Mouse (Mus musculus) gastrocnemius, postnatal 14 days (tissue): ENCODE data around the gene Rab11fip2. TPM values are rescaled to one million over a fixed set of nuclear protein-coding genes. Genes with fewer than 3 reads are reported as not detected.

Experiments used
- DNase-seq: peaks from one replicate; pipeline ENCODE4 v3.0.0; 2021; ENCODE audit warnings: mixed read lengths
- intact Hi-C: fragments of 180-260 bp; cut with DNase I; formaldehyde crosslinking; loops from one replicate; pipeline ENCODE4 v1.15.1; 2025; ENCODE audit warnings: low total_unique reads
- total RNA-seq, 2 experiments: library from RNA; stranded (reverse); gene quantifications; 2 replicates each; pipeline ENCODE4 v1.2.3; 2021

Rab11fip2 gene
- total RNA-seq, 2 experiments from 2014 or later, result 10.5 to 11.2 TPM

DNA sequence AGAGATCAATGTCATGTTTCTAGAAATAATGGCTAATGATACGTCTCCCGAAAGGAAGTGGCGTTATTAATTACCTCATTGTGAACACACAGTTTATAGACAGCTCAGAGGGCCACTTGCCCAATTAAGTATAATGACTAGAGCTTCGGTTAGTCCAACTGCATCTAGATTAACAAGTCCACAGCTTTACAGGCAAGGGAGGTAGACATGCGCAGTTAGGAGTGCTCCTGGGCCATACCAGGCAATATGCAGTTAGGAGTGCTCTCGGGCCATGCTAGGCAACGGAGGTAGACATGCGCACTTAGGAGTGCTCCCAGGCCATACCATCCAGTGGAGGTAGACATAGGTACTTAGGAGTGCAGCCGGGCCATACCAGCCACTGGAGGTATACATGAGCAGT lies 76.8 kb downstream of the Rab11fip2 start:
- intact Hi-C loops, result no loop called here
- DNase-seq, result no peak

DNA sequence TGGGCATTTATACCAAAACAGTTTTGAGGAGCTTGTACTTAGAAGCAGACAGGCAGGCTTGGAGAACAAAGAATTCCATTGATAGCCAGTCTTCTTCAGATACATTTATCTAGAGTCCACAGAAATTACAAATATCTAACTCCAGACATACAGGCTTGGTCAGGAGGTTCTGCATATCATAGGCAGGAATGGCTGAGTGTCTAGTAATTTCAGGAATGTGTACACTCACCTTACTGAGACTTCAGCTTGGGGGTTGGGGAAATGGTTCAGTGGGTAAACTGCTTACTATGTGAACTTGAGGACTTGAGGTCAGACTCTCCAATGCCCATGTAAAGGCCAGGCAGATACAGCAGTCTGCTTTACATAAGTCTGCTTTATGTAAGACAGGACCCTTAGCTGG lies 81.0 kb downstream of the Rab11fip2 start:
- intact Hi-C loops, result no loop called here
- DNase-seq, result no peak

DNA sequence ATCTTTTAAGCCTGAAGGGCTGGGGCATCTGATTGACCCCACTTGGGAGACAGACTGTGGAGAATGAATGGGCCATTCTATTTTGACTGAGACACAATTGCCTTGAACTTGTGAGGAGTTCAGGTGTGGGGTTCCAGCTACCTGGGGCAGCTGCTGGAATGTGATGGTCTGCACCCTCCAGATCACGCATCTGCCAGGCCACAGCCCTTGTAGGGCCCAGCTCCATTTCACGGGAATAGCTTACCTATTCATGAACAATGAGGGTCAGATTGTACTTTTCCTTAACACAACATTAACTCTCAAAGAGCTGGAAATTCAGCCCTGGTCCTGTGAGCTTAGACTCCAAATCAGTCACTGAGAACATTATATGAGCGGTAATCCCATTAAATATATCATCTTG lies 82.7 kb downstream of the Rab11fip2 start:
- intact Hi-C loops, result no loop called here
- DNase-seq, result no peak

DNA sequence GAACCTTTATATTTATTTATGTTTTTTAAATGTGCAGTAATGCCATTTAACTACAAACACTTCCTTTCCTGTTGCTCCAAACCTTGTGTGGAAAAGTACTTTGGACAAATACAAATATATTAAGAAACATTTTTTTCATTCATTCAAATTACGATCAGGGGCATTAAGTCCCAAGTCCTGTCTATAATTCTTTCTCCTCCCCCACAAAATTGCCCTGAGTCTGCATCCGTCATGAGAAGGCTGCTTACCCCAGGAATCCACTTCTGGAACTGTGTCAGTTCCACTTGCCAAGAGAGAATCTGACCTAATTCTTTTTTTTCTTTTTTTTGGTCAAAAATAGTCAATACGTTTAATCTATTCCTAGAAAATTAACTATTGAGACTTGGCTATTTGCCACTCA lies 90.4 kb downstream of the Rab11fip2 start:
- intact Hi-C loops, result no loop called here
- DNase-seq, result no peak
